Mouse (Mus musculus) stomach, postnatal 0 days (tissue): ENCODE data around the gene Rad9b.

ENCODE experiments used
- CTCF ChIP-seq: IDR thresholded peaks from 2 replicates; pipeline ENCODE4 v1.5.1; 2016; ENCODE audit warnings: antibody characterized with exemption, low read depth, mild to moderate bottlenecking, moderate library complexity
- EP300 ChIP-seq: optimal IDR thresholded peaks from 2 replicates; pipeline ENCODE3; 2016; ENCODE audit warnings: antibody characterized with exemption

GRCm38 (mm10) chr5:122344260-122344659, 9.8 kb downstream of the Rad9b start:
- TF ChIP-seq CTCF (peak; percentile 91), EP300 (no peak)
